Mouse (Mus musculus) activated CD4-positive, CD25-positive, alpha-beta regulatory T cell, adult 4 months (primary cell): ENCODE measurements around the gene Arhgap6. TPM values are rescaled to one million over a fixed set of nuclear protein-coding genes. Genes with fewer than 3 reads are reported as not detected.

Experiments used
- ATAC-seq: one replicate; pipeline ENCODE4 v1.8.0; 2017
- polyA plus RNA-seq, 2 experiments: library from polyadenylated mRNA; unstranded; fragments of 100-300 nt; shearing (Covaris generic); gene quantifications; one replicate each; pipeline ENCODE4 v1.2.1; 2017

Arhgap6 gene
- polyA plus RNA-seq, 2 experiments from 2014 or later: 0.24 to 0.41 TPM

DNA sequence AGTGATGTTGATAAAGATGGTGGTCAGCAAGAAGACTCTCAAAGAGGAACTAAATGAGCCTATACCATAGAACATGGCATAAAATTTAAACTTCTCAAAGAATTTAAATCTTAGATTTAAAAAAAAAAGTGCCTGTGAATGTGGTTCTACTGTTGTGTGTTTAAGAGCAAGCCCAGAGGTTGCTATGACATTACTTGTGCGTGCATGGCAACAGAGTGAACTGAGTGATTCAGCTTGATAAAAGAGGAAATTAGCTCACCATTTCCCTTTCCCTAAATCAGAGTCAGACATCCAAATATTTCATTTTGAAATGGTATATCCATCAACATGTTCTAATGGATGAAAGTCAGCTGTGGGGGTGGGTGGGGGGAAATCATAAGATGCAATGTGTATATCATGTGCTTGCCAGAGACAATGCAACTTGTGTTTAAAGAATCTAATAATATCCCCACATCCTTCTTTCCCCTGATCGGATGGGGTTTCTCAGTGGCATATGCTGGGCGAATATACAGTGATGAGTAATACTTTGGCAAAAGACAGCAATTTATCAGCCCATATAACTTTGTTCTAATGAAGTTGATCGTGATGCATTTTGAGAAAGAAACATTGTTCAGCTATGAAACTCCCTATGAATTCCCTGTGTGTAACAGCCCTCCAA lies 328.3 kb downstream of the Arhgap6 start:
- no peak for ATAC-seq

DNA sequence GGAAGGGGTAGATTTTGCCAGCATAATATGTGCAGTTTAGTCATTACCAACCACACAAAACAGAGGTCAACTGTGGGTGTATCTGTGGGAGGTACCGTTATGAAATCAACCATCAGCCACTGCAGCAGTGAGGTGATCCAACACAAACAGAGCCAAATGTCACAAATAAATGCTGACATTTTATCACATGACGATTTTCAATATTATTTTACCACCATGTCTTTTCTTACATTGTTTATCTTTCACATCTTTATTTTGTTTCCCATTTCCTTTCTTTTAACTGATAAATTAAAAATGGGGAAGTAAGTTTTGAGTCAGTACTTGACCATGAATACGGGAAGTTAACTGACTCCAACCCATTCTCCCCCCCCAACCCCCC lies 328.9 kb downstream of the Arhgap6 start:
- ATAC-seq: no peak

DNA sequence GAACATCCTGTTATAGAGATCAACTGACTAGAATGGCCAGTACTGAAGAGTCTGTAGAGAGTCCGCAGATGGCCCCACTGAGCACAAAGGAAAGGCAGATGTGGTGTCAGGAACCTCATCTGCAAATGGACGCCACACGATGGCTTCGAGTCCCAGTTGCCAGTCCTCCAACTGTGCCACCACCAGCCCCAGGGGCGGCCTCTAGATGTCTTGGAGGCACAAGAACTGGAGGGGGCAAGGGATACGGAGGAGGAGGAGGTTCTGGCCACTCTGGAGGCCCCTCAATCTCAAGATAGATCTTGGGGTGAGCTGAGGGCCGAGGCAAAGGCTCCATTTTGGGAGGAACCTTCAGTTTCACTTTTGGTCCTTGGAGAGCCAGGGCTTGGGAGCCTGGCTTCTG lies 344.9 kb downstream of the Arhgap6 start:
- ATAC-seq: no peak

DNA sequence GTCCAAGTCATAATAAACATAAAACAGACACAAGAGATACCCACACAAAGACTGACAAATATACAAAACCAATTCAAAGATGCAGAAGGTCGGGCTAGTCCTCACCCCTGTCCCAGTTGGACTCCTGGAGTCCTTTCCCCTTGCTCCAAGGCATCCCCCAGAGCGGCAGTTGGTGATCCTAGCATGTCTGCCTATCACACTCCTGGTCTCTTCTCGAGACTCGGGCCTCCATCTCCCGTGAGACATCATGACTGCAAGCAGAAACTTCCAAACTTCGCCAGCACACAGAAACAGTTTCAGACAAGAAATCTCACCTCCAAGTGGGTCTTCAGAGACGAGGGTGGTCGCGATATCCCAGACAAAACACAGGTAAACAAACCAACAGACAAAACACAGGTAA lies 345.6 kb downstream of the Arhgap6 start:
- no peak for ATAC-seq

DNA sequence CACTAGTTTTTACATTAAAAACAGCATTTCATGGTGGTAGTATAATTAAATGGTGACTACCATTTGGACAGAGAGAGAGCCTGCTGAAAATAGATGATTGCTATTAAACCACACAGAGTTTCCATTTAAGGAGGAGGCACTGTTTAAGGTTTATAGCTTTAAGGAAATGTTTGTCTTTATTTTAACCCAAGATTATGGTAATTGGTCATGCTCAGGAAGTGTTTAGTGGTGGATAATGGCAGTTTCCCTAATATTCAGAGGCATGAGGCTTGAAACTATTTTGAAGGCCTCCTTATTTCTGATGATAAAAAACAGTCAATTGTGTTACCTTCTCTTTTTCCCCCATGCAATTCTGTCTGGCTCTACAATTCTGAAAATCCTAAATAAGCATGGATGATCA lies 358.9 kb downstream of the Arhgap6 start:
- no peak for ATAC-seq

DNA sequence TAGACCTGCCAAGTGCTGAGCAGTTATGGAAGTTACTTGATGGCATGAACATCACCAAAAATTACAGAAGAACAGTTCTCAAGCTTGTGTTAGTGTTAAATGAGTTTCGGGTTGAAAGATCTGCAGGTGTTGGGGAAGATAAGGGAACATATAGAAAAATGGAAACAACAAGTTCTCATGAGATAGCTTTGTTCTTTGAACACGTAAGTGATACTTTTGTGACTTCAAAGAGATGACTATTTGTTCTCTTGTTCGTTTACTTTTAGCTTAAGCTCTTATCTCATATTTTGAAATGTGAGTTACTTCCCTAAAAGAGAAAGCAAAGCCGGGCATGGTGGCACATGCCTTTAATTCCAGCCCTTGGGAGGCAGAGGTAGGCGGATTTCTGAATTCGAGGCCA lies 363.5 kb downstream of the Arhgap6 start:
- no peak for ATAC-seq

DNA sequence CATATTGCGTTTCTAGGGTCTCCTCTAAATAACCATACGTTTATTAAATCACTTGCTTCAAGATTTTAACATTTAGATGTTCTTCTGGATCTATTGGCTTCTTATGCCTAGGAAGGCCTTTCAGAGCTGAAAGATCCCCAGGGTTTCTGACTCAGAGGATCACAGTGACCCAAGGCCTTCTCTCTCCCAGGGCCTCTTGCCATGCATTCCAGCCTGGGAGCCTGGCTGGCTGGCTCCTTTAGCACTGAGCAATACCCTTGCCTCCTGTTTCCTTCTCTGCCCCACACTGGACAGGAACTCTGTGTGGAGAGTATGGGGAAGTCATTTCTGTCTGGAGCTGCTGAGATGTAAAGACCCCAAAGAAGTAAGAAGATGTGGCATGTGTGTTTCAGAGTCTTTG lies 376.1 kb downstream of the Arhgap6 start:
- no peak for ATAC-seq

DNA sequence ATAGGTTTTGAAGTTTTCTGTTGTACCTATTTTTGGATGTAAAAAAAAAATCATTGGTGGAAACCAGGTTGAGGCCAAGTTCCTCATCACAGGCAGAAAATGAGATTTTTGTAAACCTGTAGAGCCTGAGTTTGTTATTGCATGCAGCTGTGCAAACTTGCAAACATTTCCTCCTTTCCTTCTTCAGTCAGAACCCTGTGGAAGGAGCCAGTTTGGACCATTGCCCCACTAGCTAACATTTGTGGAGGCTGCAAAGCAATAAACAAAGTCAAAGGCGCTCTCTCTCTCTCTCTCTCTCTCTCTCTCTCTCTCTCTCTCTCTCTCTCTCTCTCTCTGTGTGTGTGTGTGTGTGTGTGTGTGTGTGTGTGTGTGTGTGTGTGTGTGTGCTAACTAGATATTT lies 378.9 kb downstream of the Arhgap6 start:
- ATAC-seq: no peak

DNA sequence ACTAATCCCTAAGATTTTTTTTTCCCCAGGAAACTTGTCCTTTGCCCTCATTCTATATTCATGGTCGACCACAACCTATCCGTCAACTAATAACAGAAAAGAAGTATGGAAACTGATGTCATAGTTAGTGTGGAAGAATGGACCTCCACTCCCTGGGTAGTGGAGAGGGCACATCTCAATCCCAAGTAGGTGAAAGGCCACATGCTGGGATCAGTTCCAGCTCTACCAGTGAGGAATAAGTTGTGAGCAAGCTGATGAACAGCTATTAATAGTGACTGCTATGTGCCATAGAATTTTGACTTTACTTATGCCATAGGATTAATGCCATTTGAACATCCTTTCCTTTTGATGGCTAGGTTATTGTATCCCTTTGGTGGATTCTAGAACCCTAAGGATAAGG lies 383.7 kb downstream of the Arhgap6 start:
- no peak for ATAC-seq

DNA sequence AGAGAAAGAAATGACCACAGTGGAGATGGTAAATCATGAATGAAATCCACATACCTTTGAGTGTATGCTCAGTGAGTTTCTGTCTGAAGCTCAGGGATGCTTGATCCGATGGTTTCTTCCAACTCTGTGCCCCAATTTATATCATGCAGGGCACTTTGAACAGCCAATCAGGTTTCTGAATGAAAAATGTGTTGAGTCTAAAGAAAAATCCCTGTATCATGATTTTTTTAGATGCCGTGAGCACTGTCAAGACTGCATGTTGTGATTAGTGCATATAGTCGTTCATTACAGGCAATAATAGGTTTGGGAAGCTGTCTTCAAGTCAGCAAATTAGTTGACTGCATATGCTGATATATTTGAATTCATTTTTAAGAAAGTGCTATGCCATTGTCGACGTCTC lies 392.2 kb downstream of the Arhgap6 start, which contains the start of gene Amelx:
TSS of gene Amelx (minus strand) at position 101 of the 400 bp plus-strand sequence.
- ATAC-seq: no peak

DNA sequence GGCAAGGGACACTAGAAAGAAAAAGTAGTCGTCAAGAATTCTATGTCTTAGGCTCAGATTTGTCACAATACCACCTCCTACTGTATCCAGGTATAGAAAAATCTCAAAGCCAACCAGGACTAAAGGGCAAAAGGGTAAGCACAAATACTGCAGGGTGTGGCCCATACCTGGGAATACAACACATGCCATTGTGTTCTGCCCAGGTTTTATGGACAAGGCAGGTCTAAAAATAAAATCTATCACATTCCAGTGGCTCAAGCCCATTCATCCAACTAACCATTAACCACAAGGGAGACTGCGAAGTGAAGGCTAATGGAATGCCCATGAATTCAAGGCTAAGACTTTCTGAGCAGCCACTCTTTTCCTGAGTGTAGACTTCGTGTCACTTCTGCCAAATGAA lies 415.1 kb downstream of the Arhgap6 start:
- ATAC-seq: no peak

DNA sequence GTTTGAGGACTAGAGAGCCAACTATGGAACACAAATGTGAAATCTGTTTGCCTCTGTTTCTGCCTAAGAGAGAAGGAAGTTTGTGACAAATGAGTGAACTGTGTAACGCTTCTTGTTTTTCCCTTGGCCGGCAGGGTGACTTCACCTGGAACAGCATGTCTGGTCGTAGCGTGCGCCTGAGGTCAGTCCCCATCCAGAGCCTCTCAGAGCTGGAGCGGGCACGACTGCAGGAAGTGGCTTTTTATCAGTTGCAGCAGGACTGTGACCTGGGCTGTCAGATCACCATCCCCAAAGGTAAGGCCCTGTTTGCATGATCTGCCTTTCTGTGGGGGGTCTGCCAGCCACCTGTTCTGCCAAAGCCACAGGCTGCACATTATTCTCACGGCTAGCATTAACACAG lies 425.2 kb downstream of the Arhgap6 start:
- no peak for ATAC-seq

DNA sequence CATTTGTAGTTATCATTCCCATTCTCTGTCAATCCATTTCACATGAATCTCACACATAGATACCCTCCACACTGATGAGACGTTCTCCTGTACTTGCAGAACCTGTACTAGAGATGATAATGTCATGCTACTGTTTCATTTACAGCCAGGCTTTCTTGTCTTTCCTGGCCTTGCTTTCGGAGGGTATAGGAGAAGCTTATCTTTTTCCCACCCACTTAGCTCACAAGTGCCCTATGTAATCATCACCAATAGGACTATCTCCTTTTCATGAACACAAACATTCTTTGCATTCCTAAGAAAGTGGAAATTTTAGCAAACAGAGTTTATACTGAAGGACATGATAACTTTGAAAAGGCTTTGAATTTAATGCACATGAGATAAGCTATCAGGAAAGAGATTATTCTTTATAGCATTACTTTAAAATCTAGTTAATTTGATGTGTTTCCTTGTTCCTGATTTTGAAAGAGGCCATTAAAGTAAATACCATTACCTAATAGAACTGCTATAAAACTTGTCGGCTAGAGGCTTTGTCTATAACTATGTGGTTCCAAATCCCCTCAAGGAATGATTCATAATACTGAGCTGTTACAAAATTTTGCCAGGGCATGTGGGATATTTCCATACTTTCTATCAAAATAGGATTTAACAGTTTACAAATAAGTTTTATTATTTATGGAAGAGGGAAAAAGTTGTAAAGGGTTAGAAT lies 427.6 kb downstream of the Arhgap6 start:
- no peak for ATAC-seq

DNA sequence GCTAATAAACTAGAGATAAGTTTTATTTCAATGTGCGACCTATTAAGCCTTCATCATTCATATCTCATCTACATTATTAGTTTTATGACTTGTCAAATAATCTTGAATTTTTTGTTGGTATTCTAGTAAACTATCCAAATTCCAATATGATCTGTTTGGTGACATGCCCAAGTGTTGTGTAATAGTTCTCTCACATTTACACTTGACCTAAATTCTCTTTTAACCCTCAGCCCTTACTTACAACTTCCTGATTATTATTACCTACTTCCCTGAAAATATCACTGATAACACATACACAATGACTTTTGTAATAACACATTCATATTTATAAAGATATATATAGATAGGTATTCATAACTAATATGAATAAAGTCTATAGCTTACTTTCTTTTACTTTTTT lies 461.0 kb downstream of the Arhgap6 start:
- no peak for ATAC-seq

DNA sequence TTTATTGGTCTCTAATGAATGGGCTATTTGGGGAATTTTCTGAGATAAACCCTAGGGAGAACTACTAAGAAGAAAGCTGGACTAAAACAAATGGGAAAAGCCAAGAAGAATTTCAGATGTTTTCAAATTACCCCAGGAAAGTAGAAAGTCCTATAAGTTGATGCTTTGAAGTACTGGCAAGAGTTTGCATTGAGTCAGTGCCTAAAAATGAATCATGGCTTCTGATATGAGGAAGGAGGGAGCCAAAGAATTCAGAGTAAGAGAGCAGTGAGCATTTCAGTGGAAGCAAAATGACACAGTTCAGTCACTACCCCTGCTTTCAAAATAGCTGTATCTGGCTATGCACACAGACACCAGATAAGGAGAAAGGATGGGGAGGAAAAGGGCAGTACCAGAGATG lies 461.8 kb downstream of the Arhgap6 start:
- ATAC-seq: no peak

DNA sequence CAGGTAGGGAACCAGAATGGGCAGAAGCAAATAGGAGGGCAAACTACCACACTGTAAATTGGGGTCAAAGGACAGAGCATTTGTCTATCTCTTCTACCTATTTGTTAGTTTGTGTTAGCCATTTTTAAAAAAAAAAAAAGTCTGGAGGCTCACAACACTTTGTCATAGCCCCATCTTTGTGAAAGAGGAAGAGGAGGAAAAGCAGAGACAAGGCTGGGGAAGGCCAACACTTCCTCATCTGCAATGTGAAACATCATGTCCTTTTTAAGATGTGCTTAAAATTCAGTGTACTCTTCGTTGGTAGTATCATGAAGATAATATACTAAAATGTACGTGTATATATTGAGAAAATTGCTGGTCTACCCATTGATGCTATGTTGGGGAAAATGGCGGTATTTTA lies 466.1 kb downstream of the Arhgap6 start:
- ATAC-seq: no peak

DNA sequence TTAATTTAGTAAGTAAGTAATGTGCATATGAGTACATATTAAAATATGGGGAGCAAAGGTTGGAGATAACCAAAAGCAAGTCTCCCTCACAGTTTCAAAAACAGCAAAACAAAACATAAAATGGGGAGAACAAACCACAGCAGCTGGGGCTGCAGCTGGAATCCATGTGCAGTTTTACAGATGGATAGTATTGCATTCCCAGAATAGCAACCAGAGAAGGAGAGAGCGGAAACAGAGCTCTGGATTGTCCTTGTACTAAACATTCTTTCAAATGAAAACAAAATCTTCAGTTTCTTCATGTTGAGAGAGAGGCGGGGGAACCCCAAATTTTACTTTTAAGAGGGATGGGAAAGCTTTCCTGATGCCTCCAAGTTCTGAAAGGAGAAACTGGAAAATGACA lies 467.3 kb downstream of the Arhgap6 start:
- ATAC-seq: no peak

DNA sequence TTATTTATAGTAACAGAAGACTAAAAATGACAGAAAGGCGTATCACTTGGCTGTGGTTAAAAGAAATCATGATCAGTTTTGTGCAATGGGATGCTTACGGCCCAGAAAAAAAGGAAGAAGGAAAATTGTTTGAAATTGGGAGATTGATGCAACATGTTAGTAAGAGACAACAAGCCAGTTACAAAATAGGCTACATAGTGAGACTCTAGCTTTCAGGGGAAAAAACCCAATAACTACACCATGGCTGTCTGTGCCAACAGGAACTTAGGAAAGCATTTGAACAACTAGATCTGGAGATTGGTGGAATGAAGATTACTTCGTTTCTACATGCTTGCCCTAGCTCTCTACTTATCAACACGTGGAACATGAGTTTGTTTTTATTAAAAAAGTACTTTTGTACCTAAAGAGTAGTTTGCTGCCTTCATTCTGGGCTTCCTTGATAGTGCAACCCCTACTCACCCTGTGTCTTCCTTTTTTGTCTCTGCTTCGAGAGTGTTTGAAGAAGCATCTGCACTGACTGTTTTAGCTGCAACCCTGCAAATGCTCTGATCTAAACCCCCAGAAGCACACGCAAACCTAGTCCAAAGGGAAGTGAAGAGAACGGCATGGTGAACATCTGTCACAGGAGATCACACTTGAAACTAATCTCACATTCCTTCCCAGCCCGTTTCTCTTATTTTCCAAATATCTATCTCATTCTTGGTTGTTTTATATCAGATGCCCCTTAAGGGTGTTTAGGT lies 468.7 kb downstream of the Arhgap6 start:
- no peak for ATAC-seq

DNA sequence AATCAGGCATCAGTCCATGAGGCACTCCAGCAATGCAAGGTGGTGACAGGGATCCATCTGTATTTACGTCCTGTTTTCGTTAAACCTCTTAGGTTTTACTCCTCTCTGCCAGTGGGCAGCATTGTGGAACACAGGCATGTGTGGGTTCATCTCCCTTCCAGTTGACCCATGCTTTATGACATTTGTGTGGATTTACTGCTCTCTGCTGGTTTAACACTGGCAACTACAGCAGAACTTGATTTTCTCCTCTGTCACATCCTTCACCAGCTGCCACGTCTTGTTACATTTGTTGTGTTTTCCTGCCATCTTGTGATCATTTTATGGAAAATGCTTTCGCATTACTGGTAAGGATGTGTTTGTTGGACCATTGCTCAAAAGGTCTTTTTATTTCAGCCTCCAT lies 504.7 kb downstream of the Arhgap6 start:
- no peak for ATAC-seq

DNA sequence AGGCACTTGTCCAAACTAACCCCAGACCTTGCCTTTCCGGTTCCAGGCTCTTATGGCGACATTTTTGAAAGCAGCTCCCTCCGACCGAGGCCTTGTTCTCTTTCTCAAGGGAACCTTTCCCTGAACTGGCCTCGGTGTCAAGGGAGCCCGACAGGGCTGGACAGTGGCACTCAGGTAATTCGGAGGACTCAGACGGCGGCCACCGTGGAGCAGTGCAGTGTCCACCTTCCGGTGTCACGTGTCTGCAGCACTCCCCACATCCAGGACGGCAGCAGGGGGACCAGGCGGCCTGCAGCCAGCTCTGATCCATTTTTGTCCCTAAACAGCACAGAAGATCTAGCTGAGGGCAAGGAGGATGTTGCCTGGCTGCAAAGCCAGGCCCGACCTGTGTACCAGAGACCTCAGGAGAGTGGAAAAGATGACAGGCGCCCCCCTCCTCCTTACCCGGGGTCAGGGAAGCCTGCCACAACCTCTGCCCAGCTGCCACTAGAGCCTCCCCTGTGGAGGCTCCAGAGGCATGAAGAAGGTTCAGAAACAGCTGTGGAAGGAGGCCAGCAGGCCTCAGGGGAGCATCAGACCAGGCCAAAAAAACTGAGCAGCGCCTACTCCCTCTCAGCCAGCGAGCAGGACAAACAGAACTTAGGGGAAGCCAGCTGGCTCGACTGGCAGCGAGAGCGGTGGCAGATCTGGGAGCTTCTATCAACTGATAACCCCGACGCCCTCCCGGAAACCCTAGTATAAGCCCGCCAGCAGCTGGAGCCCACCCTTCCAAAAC lies 507.6 kb downstream of the Arhgap6 start:
- ATAC-seq: no peak

DNA sequence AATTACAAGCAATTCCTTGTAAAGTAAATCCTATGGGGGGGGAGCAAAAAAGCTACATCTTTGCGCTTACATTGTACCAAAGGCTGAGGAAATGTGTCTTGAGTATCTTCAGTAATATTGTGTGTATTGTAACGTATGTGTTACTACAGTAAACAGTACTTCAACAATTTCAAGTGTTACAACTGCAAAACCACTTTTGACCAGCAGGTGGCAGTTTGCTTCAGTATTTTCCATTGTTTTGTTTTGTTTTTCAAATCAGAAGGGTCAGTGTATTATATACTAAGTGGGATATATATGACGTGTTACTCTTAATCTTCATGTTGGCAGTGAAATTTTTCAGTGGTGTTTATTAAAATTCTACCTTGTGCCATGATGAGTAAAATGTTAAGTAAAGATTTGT lies 509.0 kb downstream of the Arhgap6 start:
- peak; percentile 57 for ATAC-seq

DNA sequence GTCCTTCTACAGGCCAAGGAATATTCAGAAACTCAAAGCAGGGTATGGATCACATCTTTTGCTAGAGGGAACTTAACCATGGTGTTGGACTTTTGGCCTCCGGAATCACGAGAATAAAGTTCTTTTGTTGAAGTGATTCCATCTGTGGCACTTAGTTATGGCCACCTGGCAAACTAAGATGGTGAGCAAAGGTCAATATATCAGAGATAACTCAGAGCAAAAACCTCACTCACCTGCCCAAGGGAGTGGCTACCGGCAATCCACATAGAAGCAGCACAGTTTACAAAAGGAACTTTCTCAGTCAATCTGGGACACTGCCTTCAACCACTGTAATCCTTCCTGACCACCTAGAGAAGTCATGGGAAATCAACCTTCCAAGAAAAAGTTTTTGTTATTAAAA lies 513.7 kb downstream of the Arhgap6 start:
- ATAC-seq: no peak

DNA sequence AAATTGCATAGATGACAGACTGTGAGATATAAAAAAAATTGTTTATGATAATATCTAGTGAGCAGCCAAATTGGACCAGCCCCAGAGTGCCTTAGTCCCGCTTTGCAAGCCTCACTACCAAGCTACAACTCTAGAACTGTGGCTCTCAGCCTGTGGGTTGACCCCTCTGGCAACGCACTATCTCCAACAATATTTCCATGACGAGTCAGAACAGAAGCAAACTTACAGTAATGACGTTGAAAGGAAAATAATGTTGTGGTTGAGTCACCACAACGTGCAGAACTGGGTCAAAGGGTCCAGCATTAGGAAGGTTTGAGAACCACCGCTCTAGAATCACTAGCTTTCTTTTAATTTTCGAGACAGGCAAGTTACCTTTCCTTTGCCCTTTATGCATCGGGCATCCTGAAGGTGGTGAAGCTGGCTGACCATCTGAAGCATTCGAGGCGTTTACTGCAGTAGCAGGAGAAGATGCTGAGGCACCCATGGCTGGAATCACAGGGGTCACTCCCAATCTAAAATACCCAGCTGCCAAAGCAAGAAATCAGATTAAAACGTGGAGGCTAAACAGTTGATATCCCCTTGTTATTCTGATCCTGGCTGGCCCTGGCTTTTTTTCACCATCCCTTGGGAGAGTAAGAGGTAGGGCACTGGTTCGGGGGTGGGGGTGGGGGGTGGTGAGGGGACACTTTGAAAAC lies 524.3 kb downstream of the Arhgap6 start:
- peak; percentile 8 for ATAC-seq
